Mouse (Mus musculus) cortical plate, adult 2 months (tissue): ENCODE data around the gene Tmco1.

Experiments
- CTCF ChIP-seq: fragments of 200-500 bp; IDR thresholded peaks from 2 replicates; pipeline ENCODE4 v1.5.1; 2011; ENCODE audit warnings: mild to moderate bottlenecking, control low read depth, low read length; ENCODE audit not compliant: insufficient read depth; ENCODE audit errors: extremely low read depth
- POLR2A ChIP-seq: fragments of 200-500 bp; IDR thresholded peaks from 2 replicates; pipeline ENCODE4 v1.6.1; 2011; ENCODE audit warnings: mild to moderate bottlenecking, low read length, control low read depth; ENCODE audit not compliant: insufficient read depth; ENCODE audit errors: extremely low read depth

- TF ChIP-seq CTCF: no peak
- TF ChIP-seq POLR2A: no peak
Observed at GRCm38 (mm10) chr1:167271841-167272240, 36.3 kb upstream of the Tmco1 start.
